Mouse (Mus musculus) urinary bladder, postnatal 36 days (tissue): ENCODE data around the gene Klhl21.

Experiments used
- DNase-seq, 2 experiments: peaks; one replicate each; pipeline ENCODE4 v3.0.0; 2022; ENCODE audit warnings: low spot score in 2 of 2, mixed read lengths in 1 of 2

Gene Klhl21

GRCm38 (mm10) chr4:152008622-152009075 lies at the start of gene Klhl21:
Gene Klhl21, plus strand, starts transcription at chr4:152008803.
- DNase-seq = peak; percentile 95

DNA sequence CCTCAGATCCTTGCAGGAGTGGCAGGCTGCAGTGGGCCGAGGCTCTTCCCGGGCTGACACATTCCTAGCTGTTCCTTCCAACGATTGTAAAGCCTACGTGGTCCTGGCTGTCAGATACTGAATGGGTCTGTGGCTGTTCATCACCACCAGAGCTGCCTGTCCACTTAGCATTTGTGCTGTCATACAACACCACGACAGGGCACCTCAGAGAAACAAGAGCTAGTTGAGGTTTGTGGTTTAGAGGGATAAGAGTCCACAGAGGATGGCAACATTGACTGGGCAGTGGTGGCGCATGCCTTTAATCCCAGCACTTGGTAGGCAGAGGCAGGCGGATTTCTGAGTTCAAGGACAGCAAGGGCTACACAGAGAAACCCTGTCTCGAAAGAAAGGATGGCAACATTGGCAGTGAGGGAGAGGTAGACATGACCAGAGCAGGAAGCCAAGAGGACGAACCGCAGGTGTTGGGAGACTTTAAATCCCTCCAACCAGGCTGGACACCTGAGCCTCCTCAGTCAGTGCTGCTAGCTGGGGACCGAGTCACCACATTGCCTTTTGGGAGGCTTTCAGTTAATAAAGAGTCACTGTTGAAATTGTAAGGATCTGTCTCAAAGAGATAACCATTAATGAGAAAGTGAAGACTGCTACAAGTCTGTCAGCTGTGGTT lies 48.6 kb upstream of the Klhl21 start:
- no peak for DNase-seq

GRCm38 (mm10) chr4:151960513-151960854 lies 48.1 kb upstream of the Klhl21 start:
- DNase-seq = no peak

DNA sequence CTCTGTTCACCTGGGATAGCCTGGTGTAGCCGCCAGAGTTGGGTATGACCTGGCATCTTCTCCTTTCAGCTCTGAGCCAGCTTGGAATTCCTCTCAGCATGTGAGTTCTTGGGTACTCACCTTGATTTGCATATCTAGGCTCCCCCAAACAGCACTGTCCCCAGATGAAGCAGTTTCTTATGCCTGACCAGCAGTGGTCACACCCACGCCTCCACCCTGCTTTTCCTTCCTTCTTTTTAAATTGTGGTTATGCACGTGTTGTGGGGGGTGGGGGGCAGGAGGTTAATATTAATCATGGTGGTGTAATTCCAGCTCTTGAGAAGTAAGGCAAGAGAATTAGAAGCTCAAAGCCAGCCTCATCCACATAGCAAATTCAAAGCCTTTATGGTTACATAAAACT lies 45.8 kb upstream of the Klhl21 start:
- no peak for DNase-seq

DNA sequence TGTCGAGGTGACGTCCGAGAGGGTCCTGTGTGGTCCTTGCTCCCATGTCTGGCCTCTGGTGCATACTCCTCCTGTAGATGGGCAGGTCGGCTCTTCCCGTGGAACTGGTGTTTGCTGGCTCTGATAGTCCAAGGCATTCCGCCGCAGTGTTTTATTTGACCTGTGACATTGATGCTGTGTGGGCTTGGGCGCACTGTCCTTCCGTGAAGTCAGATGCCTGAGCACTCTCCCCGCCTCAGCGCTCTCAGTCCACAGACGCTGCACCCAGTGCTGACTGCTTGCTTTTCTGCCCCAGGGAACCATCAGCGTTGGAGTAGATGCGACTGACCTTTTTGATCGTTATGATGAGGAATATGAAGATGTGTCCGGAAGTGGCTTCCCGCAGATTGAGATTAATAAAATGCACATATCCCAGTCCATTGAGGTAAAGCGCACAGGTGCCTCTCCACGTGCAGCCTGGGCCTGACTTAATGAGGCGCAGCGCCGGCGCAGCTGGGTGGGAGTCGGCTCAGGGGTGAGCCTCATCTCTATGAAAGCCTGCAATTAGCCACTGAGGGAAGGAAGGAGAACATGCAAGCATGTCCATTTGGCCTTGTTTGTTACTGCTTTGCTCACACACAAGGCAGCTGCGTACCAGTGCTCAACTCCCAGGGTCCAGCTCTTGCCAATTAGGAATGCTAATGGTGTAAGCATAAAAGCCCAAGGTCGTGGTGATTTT lies 40.2 kb upstream of the Klhl21 start:
- DNase-seq = no peak

- DNase-seq = no peak
Measured at GRCm38 (mm10) chr4:151972221-151972967, 36.2 kb upstream of the Klhl21 start.

- DNase-seq = no peak
Measured at GRCm38 (mm10) chr4:151975441-151975840, 33.2 kb upstream of the Klhl21 start.

DNA sequence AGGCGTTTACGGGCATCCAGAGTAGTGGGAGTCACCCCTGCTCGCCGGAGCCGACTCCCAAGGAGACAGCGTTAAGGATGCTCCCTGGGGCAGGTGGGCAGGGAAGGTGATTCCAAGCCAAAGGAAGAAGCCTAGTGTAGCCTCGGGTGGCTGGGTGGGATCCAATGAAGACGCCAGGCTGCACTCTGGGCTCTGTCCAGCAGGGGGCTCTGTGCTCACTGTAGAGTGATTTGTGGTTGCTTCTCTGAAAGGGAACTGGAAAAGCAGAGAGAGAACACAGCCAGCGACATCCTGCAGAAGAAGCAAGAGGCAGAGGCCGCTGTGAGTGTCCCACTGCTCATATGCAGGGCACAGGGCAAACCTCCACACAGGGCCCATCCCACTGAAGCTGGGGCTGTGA lies 30.9 kb upstream of the Klhl21 start:
- DNase-seq = peak; percentile 73 to 79

DNA sequence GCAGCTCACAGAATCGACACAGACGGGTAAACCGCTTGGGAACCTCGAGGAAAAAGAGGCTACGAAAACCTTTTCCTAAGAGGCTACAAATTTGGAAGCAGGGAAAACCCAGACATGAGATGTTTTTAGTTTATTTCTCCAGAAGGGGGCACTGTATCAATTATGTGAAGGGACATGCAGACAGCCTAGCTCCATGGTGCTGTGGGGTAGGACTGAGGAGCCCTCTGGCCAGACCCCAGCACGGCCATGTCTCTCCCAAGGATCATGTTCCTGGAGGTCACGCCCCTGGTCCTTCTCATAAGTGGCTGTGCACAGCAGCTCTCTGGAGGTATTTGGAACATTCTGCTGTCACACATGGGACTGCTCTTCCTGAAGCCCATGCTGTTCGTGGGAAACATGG lies 27.9 kb upstream of the Klhl21 start:
- no peak for DNase-seq

- DNase-seq = peak; percentile 63 to 83
Measured at GRCm38 (mm10) chr4:151981363-151981762, 27.2 kb upstream of the Klhl21 start.

- DNase-seq = no peak
Measured at GRCm38 (mm10) chr4:151983043-151983442, 25.6 kb upstream of the Klhl21 start.

- no peak for DNase-seq
Measured at GRCm38 (mm10) chr4:151983560-151983959, 25.0 kb upstream of the Klhl21 start.

DNA sequence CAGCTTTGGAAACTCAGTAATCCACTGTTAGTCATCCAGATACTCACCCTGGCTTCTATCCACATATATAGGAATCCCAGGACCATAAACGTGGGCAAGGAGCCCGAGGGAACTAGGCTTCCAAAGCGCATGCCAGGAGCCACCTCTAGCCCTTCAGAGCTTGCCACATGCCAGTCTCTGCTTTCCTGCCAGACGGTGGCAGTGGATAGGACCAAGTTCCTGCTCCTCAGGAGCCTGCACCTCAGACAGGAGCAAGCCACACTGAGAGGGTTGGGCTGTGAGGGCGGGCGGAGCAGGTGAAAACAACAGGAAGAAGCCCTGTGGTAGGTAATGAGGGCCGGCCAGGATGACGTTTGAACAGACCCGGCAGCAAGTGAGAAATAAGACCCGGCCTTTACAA lies 22.7 kb upstream of the Klhl21 start:
- DNase-seq = no peak

DNA sequence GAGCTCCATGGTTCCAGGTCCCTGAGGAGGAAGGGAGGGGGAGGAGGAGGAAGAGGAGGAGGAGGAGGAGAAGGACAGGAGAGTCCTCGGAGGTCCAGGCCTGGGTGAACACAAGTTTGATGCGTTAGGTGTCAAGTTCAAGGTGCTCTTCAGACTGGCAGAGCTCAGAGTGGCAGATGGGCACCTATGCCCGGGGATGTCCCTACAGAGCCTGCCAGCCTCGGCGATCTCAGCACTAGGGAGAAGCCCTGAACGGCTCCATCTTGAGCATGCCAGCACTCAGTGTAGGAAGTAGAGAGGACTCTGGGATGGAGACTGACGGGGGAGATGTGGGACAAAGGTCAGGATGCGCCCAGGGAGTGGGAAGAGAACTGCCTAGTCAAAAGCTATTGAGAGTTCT lies 22.0 kb upstream of the Klhl21 start:
- DNase-seq = no peak

- DNase-seq = no peak
Measured at GRCm38 (mm10) chr4:151988014-151988341, 20.6 kb upstream of the Klhl21 start.

- DNase-seq = peak; percentile 79 to 82
Measured at GRCm38 (mm10) chr4:151988342-151989109, 20.1 kb upstream of the Klhl21 start, which contains the start of gene Thap3. Gene Thap3, minus strand, starts transcription at chr4:151988997.

GRCm38 (mm10) chr4:151989110-151989488 lies 19.5 kb upstream of the Klhl21 start:
- no peak for DNase-seq

GRCm38 (mm10) chr4:151992091-151992490 lies 16.5 kb upstream of the Klhl21 start:
- DNase-seq = no peak

DNA sequence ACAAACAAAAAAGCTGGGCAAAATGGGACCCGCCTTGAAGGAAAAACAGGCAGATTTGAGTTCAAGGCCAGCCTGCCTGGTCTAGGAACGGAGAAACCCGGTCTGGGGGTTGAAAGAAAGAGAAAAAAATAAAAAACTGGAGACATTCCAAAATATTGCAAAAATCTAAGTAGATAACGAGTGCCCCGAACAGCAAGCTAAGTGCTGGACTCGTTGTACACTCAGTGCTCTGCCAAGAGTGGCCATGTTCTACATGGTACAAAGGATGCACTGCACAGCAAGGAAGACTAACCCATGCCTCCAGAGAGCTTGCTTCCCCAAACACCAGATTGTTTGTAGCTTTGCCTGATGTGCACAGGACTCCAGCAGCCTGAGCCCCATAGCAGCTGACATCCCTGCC lies 15.6 kb upstream of the Klhl21 start:
- no peak for DNase-seq

DNA sequence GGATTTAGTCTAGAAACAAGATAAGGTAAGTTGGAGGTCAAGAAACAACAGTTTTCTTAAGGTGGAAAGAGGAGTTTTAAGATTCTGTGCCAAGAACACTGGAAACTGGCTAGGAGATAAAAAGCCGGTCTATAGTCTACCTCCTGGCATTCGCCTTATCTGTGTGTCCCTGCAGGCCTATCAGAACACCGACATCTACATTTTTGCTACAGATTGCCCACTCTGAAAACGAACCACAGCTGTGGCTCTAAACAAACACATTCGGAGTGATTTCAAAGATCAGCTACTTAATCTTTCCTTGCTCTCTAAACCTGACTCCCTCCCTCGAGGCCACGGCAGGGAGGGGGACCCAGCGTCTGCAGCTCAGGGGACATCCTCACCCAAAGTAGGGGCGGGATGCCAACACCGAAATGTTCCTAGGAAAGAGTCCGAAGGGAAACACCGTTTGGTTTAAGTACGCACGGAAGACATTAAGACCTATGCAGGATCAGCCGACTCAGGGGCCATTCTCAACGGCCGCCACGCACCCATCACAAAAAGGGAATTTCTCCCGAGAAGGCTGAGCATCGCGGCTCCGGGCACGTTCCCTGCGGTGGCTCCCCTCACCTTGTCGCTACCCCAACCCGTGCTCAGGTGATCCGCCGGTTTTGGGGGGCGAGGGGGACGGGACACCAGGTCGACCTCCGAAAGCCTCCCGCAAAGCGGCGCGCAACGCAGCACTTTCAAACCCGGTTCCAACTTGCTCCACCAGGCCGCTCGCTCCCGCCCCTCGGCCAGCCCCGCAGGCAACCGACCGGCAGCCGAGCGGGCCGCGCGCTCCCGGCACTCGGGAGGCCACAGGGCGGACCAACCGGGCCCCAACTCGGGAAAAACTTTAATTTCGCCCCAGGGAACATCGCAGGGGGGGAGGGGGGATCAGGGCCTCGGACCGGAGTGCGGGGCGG lies 14.1 kb upstream of the Klhl21 start:
- DNase-seq = no peak
